Mouse (Mus musculus) testis, adult 2 months (tissue): ENCODE data around the gene Sufu.

Experiments
- CTCF ChIP-seq: fragments of 200-500 bp; IDR thresholded peaks from 2 replicates; pipeline ENCODE4 v1.5.1; 2012; ENCODE audit warnings: low read depth, mild to moderate bottlenecking, inconsistent platforms, low read length, moderate library complexity; ENCODE audit not compliant: control insufficient read depth, insufficient read depth, insufficient replicate concordance
- POLR2A ChIP-seq: fragments of 200-500 bp; IDR thresholded peaks from 2 replicates; pipeline ENCODE4 v1.6.1; 2012; ENCODE audit warnings: low read depth, mild to moderate bottlenecking, inconsistent platforms, low read length, moderate library complexity; ENCODE audit not compliant: control insufficient read depth

DNA sequence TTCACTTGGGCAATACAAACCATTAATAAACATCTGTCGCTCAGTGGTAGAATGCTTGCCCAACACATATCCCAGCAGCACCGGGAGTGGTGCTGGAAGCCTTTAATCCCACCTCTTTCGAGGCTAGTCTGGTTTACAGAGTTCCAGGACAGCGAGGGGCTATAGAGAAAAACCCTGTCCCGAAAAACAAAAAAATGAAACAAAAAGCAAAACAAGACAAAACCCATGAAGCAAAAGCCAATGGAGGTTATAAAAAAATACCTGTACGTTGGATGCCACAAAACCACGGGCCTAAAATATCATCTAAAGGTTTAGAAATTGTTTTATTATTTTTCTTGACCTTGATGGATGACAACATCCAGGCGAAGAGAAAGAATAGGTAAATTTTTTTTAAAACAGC, 587 bp upstream of the Sufu start:
- no peak for TF ChIP-seq POLR2A
- no peak for TF ChIP-seq CTCF
